Comparison of ENCODE assay signal across 27 mouse cellular contexts in the genomic region with DNA sequence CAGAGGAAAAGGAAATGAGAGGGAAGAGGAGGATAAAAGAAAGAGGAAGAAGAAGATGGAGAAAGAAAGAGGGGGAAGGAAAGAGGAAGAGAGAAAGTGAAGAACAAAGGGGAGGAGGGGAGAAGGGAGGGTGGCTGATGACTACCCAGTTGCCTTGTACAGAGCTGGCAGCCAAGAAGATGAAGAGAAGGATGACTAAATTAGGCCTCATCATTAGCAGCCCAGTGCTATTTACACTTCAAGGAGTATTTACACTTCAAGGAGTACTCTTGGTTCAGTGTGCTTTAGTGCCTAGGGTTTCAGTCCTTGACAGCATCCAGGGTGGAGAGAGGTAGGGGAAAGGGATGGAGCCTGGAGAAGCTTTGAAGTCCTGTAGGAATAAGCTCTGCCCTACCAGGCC. TPM values are rescaled to one million over a fixed set of nuclear protein-coding genes. Genes with fewer than 3 reads are reported as not detected.
"Had no signal": no experiment of that assay in that cellular context is flagged by ENCODE, and none has a peak within 500 bp of the region (broad histone marks: within the 10 kb centered on the region; RNA-seq: fewer than 3 reads in every experiment).

No protein-coding gene starts in this region.

- H3K4me3 ChIP-seq: heart, adult 2 months; heart, embryonic 13.5 days; heart, embryonic 15.5 days; hindbrain, embryonic 13.5 days; hindbrain, embryonic 15.5 days; kidney, embryonic 15.5 days; layer of hippocampus, adult 2 months; left cerebral cortex, adult 2 months; limb, embryonic 10.5 days; limb, embryonic 12.5 days had no signal

- H3K9me3 ChIP-seq: heart, embryonic 13.5 days; heart, embryonic 15.5 days; hindbrain, embryonic 13.5 days; hindbrain, embryonic 15.5 days; kidney, embryonic 15.5 days; limb, embryonic 10.5 days; limb, embryonic 12.5 days had no signal

- H3K36me3 ChIP-seq: heart, embryonic 13.5 days; heart, embryonic 15.5 days; hindbrain, embryonic 13.5 days; hindbrain, embryonic 15.5 days; kidney, embryonic 15.5 days; limb, embryonic 10.5 days; limb, embryonic 12.5 days had no signal

- H3K4me2 ChIP-seq: heart, embryonic 11.5 days; heart, embryonic 13.5 days; heart, embryonic 15.5 days; hindbrain, embryonic 13.5 days; hindbrain, embryonic 15.5 days; kidney, embryonic 15.5 days; limb, embryonic 12.5 days had no signal

- H3K27ac ChIP-seq: heart, adult 2 months; heart, embryonic 13.5 days; heart, embryonic 15.5 days; hindbrain, embryonic 13.5 days; hindbrain, embryonic 15.5 days; hindbrain, postnatal 0 days; kidney, embryonic 15.5 days; kidney, postnatal 0 days; layer of hippocampus, adult 2 months; left cerebral cortex, adult 2 months; limb, embryonic 10.5 days; limb, embryonic 12.5 days had no signal

- H3K9ac ChIP-seq: heart, embryonic 13.5 days; heart, embryonic 15.5 days; hindbrain, embryonic 13.5 days; hindbrain, embryonic 15.5 days; kidney, embryonic 15.5 days; limb, embryonic 12.5 days had no signal

- DNase-seq: gastrocnemius, postnatal 14 days; gastrocnemius, postnatal 36 days; heart, adult 11 months; heart, adult 2 months; heart, postnatal 14 days; heart, postnatal 36 days; kidney, adult 11 months; kidney, adult 2 months; kidney, adult 9 months; kidney, postnatal 25 days; kidney, postnatal 4 days had no signal

- H3K27me3 ChIP-seq: heart, embryonic 13.5 days; heart, embryonic 15.5 days; hindbrain, embryonic 13.5 days; hindbrain, embryonic 15.5 days; kidney, embryonic 15.5 days had no signal

- H3K4me1 ChIP-seq: heart, embryonic 13.5 days; heart, embryonic 15.5 days; hindbrain, embryonic 13.5 days; hindbrain, embryonic 15.5 days had no signal

- ATAC-seq: hindbrain, postnatal 0 days; intestine, embryonic 16.5 days had no signal

RNA-seq across cellular contexts. Expression of gene Ripply2, which starts 35.3 kb away (rescaled TPM):
- polyA plus RNA-seq: gonadal fat pad, adult 2 months; heart, adult 2 months; kidney, adult 2 months; limb, embryonic 12.5 days; limb, embryonic 14.5 days; liver, adult 2 months had no signal
